In the genomic region with DNA sequence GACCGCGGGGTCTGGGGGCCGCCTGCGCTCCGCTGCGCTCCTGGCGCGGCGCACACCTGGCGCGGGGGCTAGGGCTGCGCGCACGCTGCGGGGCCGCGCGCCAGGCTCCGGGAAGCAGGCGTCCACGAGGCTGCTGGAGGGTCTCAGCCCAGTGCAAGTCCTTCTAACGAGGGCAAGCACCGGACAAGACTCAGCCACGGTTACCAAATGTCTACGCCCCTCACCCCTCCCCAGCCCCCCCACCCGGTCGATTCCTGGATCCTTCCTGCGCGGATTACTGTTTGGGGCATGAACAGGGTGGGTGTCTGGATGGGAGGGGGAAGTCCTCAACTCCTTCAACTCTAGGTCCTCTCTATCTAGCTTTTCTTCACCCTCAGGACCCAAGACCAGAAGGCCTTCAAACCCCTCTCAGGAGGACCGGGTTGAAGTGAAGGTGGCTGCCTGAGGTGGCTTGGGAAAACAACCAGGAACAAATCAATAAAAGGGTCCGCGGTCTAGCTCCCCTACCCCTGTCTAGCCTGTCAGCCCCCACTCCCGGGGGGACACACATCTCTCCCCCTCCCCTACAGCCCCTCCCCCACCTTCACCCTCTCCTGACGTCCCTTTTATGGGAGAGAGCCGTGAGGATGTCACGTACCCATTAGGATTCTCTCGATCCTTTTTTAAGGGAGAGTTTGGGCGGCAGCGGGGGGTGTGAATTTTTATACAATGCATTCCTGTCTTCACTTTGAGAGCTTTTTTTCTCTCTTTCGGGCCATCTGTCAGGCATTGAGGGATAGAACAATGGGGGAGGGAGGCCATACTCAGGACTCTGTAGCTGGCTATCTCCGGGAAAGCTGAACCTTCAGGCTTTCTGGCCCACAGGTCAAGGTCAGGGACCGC, we compare ENCODE assay signal across 8 mouse cellular contexts. TPM values are rescaled to one million over a fixed set of nuclear protein-coding genes. Genes with fewer than 3 reads are reported as not detected.
DNase-seq lines count a peak whose midpoint lies in the region; ATAC-seq and TF ChIP-seq lines count a peak whose summit lies in the region.

A gene (minus strand): TSS at position 198 of the 882 bp plus-strand sequence.

- H3K4me3 ChIP-seq in E14TG2a.4 (replicated peaks; ENCODE audit: low read length) = peak within 1 kb of the TSS; percentile 86
- H3K4me3 ChIP-seq in forebrain, embryonic 14.5 days (ENCODE audit: low read depth, low read length) = peak within 1 kb of the TSS; percentile 63
- peak within 1 kb of the TSS; percentile 74 for H3K4me3 ChIP-seq in olfactory bulb, adult 2 months (ENCODE audit: insufficient read depth, low read depth, low read length)

- H3K4me1 ChIP-seq in E14TG2a.4 (replicated peaks; ENCODE audit: low read depth, low read length) = peaks cover 71% of the 10 kb centered on the region
- peaks cover 25% of the 10 kb centered on the region; the same call in 1 of the 2 replicates for H3K4me1 ChIP-seq in forebrain, embryonic 14.5 days (ENCODE audit: control insufficient read depth, insufficient read depth, low read length)
- peaks cover 16% of the 10 kb centered on the region for H3K4me1 ChIP-seq in olfactory bulb, adult 2 months (ENCODE audit: control insufficient read depth, insufficient read depth, low read length)

- no peak for TF ChIP-seq CTCF in E14TG2a.4 (conservative IDR thresholded peaks at IDR 0.05; ENCODE audit: low read length)
- no peak for TF ChIP-seq CTCF in olfactory bulb, adult 2 months (IDR thresholded peaks at IDR 0.05; ENCODE audit: insufficient read depth, low read depth, low read length)

- no peak for TF ChIP-seq POLR2A in olfactory bulb, adult 2 months (IDR thresholded peaks at IDR 0.05; ENCODE audit: insufficient read depth, low read depth, low read length)

- peak; percentile 44 for ATAC-seq in forebrain, embryonic 14.5 days

- H3K27ac ChIP-seq in forebrain, embryonic 14.5 days (ENCODE audit: low read depth, low read length) = peak within 1 kb of the TSS; percentile 81
- peak within 1 kb of the TSS; percentile 66 for H3K27ac ChIP-seq in olfactory bulb, adult 2 months (ENCODE audit: insufficient read depth, low read depth, low read length)

- peak within 1 kb of the TSS; percentile 72 for H3K9ac ChIP-seq in forebrain, embryonic 14.5 days (ENCODE audit: low read length)

- no peaks in the 10 kb centered on the region for H3K9me3 ChIP-seq in E14TG2a.4 (ENCODE audit: low read length)
- H3K9me3 ChIP-seq in forebrain, embryonic 14.5 days (replicated peaks; ENCODE audit: control insufficient read depth, low read length) = no peaks in the 10 kb centered on the region

- peaks cover 64% of the 10 kb centered on the region for H3K27me3 ChIP-seq in E14TG2a.4 (ENCODE audit: insufficient read depth, low read length)
- H3K27me3 ChIP-seq in forebrain, embryonic 14.5 days (replicated peaks; ENCODE audit: control insufficient read depth, insufficient read depth, low read length) = 0 out of 2 replicates have a peak, but pooled peaks cover 7% of the 10 kb centered on the region

- peak within 1 kb of the TSS; percentile 91 for H3K4me2 ChIP-seq in forebrain, embryonic 14.5 days (ENCODE audit: low read length)

- 0% methylated on average over 41 of the region's 42 CpGs for WGBS in forebrain, embryonic 14.5 days
- 2% methylated on average over 40 of the region's 42 CpGs for WGBS in olfactory bulb, adult 2 months

- peak; percentile 90 for DNase-seq in ZHBTc4 (ENCODE audit: low read depth, low spot score)
- DNase-seq in forebrain, embryonic 14.5 days (ENCODE audit: low spot score) = peak; percentile 64
- DNase-seq in left cerebral cortex, adult 8-10 months (ENCODE audit: low spot score in 2 of 2) = peak; percentile 29 to 76
- no peak for DNase-seq in adrenal gland, postnatal 10 days
- DNase-seq in kidney, postnatal 4 days = no peak
- DNase-seq in T-cell, adult 2 months (ENCODE audit: low spot score) = no peak

- H3K36me3 ChIP-seq in E14TG2a.4 (ENCODE audit: insufficient read depth, low read length) = peaks cover 6% of the 10 kb centered on the region; the same call in 1 of the 2 replicates
- no peaks in the 10 kb centered on the region for H3K36me3 ChIP-seq in forebrain, embryonic 14.5 days (ENCODE audit: control insufficient read depth, insufficient read depth, low read length)

RNA-seq across cellular contexts. Expression of the gene that starts here (rescaled TPM):
- 16.6 and 17.9 TPM in 2 replicates for polyA plus RNA-seq in forebrain, embryonic 14.5 days (2014; fragmentation: Nextera tagmentation; extraction: Ambion mirVana)
- 10 to 100 TPM; 75.8 to 85.0 (median 76.6) TPM for total RNA-seq in left cerebral cortex, adult 8-10 months (2022)
- 187 TPM in 1 of 2 replicates, not detected in the other for polyA plus RNA-seq in olfactory bulb, adult 2 months (2012; ENCODE audit: insufficient read depth, insufficient read length, low replicate concordance, missing spikeins)
- under 1 TPM; 0.12 to 0.15 TPM for total RNA-seq in adrenal gland, postnatal 10 days (2021)

Comparison
In these comparisons a context has a peak if more than half of its experiments do, and no peak if none do; other contexts are left out.
1. RNA of the gene that starts here (total RNA-seq): 75.8 to 85.0 TPM in left cerebral cortex, adult 8-10 months; 0.12 to 0.15 TPM in adrenal gland, postnatal 10 days; every median in the first group is over 10 times any median in the second.
2. DNase-seq: peak in ZHBTc4 (single experiment), forebrain, embryonic 14.5 days (single experiment) and left cerebral cortex, adult 8-10 months (2 of 2); none in adrenal gland, postnatal 10 days (single experiment), kidney, postnatal 4 days (0 of 2) and T-cell, adult 2 months (single experiment).
3. Peak in every context shown above with its lines, with median percentiles within 50 percentile points of each other: H3K4me3 ChIP-seq.